Mouse (Mus musculus) adipocyte (in vitro differentiated cells): ENCODE results near the gene Slc39a2.
A peak's percentile ranks its signal among the peaks of the same experiment; 100 is the strongest.
"Not testable (repeated sequence)": the region's sequence is repeated elsewhere in the genome, so short reads cannot be mapped to it uniquely, and the experiment has no call there.

Experiments used
- DNase-seq: peaks from one replicate; pipeline ENCODE4 v3.0.0-alpha.2; 2016; ENCODE audit warnings: low spot score

Gene Slc39a2

DNA sequence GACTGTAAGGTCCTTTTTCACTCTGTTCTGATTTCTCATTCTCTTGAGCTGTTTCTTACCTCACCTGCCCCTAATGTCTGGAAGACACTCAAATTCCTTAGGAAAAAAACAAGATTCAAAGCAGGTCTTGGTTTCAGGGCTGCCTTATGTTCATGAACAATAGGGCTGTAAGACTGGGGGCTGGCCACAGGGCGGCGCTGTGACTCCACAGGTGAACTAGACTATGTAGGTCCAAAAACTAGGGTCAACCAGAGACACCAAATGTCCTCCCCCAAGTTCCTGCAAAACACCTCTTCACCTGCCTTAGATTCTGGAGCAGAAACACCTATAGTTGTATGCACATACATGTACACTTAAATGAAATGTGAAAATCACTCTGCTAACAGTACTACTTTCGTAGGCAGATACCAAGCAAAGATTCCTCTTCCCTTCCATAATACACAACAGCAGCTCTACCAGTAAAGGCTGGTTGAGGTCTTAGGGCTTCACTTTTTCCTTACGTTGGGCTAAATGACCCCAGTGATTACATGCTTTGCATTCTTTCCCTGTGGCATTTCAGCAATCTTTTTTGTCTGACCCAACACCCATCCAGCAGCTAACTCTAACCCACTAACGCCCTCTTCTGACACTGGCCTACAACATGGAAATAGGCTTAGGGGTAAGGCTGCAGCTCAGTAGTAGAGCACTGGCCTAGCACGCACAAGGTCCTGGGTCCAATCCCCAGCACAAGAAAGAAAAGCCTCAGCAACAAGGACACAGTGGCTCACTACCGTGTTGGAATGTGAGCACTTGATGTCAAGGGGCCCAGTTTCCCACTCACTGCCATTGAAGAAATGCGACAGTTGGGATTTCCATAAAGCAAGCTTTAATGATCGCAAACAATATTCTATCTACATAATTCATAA lies 10.4 kb downstream of the Slc39a2 start:
- DNase-seq: peak; percentile 75

DNA sequence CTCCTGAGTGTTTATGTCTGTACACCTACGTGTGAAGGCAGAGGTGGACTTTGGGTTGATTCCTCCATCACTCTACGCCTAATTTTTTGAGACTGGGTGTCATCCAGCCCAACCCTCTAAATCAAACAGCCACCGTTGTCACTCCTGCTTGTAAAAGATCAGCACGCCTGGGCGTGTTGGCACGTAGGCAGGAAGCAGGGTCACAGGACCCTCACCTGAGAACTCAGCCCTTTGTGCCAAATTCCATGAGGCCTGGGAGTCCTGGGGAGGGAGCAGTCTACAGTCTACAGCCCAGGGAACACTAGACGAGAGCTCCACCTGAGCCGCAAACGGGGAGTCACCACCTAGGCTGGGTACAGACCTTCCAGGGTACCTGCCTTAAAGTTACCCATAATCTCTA lies 11.1 kb downstream of the Slc39a2 start:
- no peak for DNase-seq

DNA sequence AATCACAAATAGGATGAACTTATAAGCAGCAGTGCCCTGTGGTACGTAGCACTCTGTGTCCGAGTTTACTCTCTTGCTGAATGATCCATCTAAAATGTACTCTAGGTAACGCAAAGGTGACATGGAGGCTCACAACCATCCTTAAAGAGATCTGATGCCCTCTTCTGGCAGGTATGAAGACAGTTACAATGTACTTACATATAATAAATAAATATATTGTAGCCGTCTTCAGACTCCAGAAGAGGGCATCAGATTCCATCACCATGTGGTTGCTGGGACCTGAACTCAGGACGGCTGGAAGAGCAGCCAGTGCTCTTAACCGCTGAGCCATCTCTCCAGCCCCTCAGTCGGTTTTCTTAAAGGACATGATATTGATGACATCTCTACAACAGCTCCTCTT lies 12.0 kb downstream of the Slc39a2 start:
- no peak for DNase-seq

DNA sequence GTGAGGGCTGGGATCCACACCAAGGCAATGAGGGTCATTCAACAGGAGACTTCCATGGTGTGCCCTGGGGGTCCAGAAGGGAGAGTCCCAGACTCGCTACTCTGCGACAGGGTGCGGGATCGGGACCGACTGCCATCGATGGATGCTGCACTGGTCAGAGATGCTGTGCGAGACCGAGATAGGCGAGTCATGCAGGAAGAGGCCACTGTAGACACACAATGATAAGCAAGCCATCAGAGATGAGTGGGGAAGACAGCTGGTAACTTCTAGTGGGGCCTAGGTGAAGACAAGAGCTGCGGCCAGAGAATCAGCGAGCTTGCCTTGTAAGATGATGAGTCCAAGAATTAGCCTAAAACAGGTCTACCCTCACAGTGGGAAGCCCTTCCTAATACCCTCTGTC lies 13.4 kb downstream of the Slc39a2 start:
- DNase-seq: no peak

DNA sequence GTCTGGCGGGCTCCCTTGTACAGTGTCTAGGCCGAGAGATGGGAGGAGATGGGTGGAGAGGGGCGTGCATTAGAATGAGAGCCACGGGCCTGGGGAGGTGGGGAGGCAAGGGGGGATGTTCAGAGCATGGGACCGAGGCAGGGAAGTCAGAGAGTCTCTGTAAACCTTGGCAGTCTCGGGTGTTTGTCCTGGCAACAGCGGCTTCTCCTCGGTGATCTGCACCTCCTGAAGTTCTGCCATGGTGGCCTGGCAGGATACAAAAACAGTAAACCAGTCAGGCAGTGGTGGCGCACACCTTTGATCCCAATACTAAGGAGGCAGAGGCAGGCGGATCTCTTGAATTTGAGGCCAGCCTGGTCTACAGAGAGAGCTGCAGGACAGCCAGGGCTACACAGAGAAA lies 18.6 kb downstream of the Slc39a2 start:
- no peak for DNase-seq

- DNase-seq: no peak
Measured at GRCm38 (mm10) chr14:51912391-51913061, 19.8 kb downstream of the Slc39a2 start.

GRCm38 (mm10) chr14:51913062-51913959 lies 20.6 kb downstream of the Slc39a2 start:
- DNase-seq: no peak

GRCm38 (mm10) chr14:51913960-51914762 lies 21.5 kb downstream of the Slc39a2 start, which contains the start of gene Ndrg2:
Gene Ndrg2, minus strand, starts transcription at chr14:51914158.
- no peak for DNase-seq

GRCm38 (mm10) chr14:51915030-51915429 lies 22.3 kb downstream of the Slc39a2 start:
- no peak for DNase-seq

DNA sequence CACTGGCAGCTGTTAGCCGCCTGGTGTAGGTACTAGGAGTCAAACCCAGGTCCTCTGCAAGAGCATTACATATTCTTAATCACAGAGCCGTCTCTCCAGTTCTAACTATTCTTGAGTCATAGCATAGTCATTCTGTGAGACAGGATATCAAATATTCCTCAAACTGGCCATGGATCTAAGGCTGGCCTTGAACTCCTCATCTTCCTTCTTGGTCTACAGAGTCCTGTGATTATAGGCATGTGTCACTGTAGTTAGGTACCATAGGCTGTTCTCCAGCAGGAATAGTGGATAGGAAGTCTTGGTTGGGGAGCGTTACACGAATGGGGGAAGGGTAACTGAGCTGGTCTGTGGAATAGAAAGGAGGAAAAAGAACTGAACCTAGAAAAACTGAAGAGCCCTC lies 23.9 kb downstream of the Slc39a2 start:
- no peak for DNase-seq

DNA sequence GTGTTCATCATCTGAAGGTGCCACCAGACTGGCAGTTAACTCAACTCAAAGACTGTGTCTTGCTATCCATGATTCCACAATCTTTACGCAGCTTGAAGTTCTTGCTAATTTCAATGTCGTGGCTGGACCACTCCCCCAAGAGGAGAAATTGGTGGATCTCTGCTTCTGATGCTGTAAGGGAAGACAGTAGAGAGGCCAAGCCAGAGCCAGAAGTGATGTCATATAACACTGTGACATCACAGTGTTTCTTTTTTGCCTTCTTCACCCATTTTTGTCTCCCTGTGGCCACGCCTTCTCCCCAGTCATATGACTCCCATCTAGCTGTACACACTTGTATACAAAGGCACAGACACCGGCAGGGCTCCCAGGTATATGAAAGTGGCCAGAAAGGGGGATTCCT lies 25.4 kb downstream of the Slc39a2 start, which contains the start of gene Tppp2:
Gene Tppp2, plus strand, starts transcription at position 301 of the 400 bp plus-strand sequence.
- DNase-seq: no peak

GRCm38 (mm10) chr14:51918966-51919365 lies 26.3 kb downstream of the Slc39a2 start:
- no peak for DNase-seq

DNA sequence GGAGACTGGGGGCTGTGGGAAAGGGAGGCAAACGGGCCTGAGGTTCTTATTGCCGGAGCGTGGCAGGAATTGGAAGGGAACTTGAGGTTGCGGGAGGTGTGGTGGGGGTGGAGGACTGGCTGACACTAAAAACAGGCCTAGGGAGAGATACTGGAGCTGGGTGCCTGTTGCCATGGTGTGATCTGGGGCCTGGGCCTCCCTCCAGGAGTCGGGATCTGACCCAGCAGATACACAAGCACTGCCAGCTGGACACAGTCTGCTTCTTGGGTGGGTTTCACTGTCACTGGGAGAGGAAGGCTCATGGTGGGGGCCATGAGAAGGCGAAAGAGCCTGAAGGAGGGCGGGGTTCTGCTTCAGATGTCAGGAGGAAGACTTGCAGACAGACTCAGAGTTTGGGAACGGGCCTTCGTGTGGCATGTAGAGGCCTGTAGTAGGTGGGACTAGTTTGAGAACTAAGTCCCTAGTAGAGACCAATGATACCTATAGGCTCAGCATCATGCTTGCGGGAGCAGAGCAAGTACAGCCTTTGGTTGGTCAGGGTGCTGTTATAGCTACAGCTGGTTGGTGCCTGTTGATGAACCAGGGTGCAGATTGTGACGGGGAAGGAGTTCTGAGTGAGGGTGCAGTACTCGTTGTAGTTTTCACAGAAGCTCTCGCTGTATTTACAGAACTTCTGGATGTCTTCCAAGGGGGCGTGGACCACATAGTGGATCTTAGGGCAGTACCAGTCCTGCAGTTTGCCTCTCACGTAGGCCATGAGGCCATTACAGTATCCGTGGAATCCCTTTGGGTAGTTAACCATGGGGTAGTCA lies 29.3 kb downstream of the Slc39a2 start:
- DNase-seq: no peak

DNA sequence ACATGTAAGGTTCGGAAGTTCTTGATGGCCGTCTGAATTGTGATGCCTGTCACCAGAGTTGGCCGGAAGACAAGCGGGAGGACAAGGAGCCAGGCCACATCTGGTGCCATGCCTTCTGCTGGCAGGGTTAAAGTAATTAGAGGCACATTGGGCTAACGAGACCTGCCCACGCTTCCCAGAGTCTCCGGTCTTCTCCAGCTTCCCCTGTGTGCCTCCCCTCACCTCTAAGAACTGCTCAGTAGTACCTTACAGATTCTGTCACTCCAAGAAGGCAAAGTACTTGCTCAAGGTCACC lies 29.8 kb downstream of the Slc39a2 start, which contains the start of gene Rnase13:
Gene Rnase13, minus strand, starts transcription at position 203 of the 295 bp plus-strand sequence.
- DNase-seq: no peak

DNA sequence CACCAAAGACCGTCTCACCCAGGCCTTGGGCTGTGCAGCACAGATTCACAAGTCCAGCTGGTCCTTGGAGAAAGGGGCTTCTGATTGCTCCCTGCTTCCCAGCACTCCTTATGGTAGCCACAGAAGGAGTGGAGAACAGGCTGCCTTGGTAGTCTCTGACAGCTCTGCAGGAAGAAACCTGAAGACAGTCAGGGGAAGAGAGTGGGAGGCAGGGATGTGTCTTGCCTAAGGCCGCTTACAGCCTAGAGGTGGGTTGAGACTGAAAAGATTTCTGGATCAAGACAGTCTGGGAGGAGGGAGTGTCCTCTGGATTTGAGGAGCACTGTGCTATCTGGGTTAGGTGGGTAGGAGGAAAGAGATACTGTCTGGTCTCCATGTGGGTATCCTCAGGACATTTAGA lies 30.2 kb downstream of the Slc39a2 start:
- no peak for DNase-seq

- no peak for DNase-seq
Measured at GRCm38 (mm10) chr14:51923492-51923891, 30.8 kb downstream of the Slc39a2 start.

DNA sequence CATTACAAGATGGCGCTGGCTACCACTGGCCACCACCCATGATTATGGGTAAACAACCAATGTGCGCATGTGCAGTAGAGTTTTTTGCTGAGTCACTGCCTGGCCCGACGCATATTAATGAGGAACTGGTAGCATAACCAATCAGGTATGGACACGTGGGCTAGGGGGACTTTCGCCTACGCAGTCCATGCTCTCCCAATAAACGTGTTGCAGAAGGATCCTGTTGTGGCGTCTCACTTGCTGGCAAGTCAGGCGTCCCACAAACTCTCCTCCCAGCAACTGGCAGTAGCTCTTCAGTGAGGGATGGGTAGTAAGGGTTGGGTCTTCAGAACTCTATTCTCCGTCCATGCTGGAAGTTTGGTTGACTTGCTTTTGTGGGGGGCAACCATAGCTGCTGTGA lies 34.2 kb downstream of the Slc39a2 start:
- not testable (repeated sequence) for DNase-seq

- peak; percentile 64 for DNase-seq
Measured at GRCm38 (mm10) chr14:51929309-51929943, 36.7 kb downstream of the Slc39a2 start.

DNA sequence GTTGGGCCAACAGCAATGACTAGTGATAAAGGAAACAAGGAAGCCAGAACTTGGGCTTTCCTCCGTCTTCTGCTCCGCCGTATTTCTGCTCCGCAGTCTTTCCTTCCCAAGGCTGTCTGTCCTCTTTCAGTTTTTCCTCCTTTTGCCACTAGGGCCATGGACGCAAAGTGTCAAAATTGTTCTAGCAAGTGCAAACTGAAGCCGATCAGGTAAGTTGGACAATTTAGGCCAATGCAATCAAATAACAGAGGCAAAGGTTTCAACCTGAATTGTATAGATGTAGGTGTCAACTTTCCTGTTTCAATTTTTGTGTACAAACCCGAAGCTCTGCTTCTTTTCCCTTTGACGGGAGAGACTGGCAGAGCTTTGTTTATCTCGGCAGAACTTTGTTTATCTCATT lies 37.3 kb downstream of the Slc39a2 start:
- no peak for DNase-seq

DNA sequence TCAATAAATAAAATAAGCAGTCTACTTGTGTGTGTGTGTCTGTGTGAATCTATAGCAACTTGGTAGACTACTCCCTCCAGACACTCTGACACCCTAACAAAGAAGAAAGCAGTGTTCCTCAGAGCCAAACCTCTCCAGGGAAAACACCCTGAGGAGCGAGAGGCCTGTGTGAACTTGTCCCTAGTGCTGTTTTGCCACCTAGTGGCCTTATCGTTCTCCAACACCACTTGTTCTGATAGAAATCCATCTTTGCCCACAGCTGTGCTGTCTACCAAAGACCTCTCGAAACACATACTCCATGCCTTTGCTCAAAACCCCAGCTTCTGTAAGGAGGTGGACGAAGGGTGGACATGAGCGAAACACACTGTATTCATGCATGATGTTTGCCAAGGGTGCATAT lies 38.1 kb downstream of the Slc39a2 start:
- peak; percentile 74 for DNase-seq
